Mouse (Mus musculus): ENCODE measurements around the gene Atp8b4.
"Not testable (repeated sequence)": the region's sequence is repeated elsewhere in the genome, so short reads cannot be mapped to it uniquely, and the experiment has no call there.

DNA sequence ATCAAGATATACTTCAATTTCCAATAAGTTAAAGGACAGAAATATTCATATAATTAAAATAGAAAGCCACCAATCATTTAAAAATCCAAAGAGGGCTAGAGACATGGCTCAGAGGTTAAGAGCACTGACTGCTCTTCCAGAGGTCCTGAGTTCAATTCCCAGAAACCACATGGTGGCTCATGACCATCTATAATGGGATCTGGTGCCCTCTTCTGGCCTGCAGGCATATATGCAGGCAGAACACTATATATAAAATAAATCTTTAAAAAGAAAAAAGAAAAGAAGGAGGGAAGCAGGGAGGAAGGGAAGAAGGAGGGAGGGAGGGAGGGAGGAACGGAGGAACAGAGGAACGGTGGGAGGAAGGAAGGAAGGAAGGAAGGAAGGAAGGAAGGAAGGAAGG is 42.7 kb downstream of the Atp8b4 start:
- not testable (repeated sequence) for TF ChIP-seq POLR2A, CTCF (IDR thresholded peaks at IDR 0.05; ENCODE audit: extremely low read depth, insufficient read depth, low read length)
